Mouse (Mus musculus): ENCODE data around the gene Ndufa12.

Gene Ndufa12

DNA sequence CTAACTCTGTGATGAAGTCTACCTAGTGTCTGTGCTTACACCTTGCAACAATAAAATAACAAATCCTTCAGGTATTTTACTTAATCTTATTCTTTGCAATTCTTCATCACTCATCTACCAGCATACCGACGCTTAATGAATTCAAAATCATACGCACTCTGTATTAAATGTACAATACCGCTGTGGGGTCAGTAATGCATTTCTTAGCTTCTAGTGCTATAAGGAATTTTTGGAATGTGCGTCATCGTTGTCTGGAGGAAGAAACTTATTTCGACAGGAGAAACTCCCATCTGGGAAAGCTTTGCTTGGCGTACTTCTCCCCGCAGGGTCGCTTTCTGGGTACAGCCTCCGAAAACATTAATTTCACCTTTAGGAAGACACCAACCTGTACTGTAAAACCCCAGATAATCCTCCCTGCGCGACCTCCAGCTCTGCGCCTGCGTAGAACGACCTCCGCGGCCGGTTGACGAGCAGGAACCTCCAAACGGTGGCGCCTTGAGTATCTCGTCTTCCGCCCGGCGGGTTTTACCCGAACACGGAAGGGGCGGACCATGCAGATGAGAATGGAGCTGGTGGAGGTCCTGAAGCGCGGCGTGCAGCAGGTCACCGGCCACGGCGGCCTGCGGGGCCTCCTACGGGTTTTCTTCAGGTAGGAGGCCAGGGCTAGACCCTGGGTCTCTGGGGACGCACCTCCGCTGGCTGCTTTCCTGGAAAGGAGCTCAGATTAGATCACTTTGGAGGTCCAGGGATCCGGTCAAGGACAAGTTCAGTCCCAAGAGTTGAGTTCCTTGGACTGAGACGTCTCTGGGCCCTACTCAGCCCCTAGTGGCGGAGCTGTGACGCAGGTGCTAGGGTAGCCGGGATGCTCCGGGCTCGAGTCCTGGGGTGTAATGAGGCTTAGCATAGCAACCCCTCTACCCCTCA, at the start of gene Ndufa12:
Gene Ndufa12 (plus strand): TSS at position 239 of the 924 bp plus-strand sequence.
- peak; percentile 89 for DNase-seq (ENCODE audit: low read depth, low spot score)

DNA sequence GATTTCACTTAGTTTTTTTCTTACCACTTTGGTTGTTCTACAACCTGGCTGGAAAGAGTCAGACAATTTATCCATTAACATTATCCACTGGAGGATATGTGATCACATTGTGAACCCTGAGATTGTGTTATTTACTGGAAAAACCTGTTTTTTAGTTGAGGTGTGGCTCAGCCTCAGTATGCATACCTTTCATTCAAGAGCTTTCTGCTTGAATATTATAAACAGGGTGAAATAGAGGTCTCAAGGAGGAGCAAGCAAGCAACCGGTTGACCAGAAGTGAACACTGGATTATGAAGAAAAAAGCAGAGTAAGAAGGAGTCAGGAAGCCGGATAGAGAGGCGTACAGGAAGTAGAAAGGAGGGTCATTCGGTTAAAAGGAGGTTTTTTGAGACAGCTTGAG, 47.0 kb upstream of the Ndufa12 start:
- no peak for DNase-seq (ENCODE audit: low read depth, low spot score)

DNA sequence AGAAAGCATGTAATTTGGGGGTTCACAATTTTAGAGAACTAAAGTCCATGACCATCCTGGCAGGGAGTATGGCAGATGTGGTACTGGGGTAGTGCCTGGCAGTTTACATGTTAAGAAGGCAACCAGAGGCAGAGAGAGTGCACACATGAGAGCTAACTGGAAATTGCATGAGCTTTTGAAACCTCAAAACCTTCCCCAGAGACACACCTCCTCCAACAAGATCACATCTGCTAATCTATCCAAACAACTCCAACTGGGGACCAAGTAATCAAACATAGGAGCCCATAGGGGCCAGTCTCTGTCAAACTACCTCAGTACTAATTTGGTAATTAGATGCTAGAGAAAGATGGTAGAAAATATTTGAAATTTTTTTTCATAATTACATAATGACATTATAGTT, 44.7 kb upstream of the Ndufa12 start:
- DNase-seq (ENCODE audit: low read depth, low spot score) = no peak

DNA sequence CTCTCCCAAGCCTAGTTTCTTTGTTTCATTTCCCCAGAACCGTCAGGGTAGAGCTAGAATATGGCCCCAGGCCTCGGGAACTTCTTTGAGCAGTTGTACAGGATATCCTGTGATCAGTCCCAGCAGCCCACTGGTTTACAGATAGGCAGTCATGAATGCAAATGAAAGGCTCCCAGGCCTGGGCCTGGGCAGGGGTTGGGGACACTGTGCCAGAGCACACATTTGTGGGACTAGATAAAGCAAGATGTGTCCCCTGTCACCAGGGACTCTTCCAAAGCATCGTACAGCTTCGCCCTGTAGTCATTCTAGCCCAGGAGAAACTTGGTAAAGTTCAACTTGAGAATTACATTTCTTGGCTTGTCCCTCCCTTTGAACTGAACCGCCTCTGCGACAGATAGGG, 39.6 kb upstream of the Ndufa12 start:
- no peak for DNase-seq (ENCODE audit: low read depth, low spot score)

DNA sequence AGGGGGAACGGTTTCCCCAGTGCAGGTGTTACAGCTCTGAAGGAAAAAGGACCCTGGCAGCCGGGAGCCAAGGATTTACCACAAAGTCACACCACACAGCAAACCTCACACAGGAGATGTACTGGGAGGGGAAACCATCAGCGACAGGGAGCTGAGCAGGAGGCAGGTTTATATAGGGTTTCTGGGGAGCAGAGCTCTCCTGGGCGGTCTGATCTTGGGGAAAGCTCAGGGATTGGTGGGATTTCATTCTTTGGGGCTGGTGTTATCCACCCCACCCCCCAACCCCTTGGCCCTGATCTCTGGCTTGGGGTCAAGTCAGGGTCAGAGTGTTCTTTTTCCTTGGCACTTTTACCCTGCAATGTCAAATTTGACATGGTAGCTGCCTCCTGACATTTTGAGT, 39.1 kb upstream of the Ndufa12 start:
- no peak for DNase-seq (ENCODE audit: low read depth, low spot score)

DNA sequence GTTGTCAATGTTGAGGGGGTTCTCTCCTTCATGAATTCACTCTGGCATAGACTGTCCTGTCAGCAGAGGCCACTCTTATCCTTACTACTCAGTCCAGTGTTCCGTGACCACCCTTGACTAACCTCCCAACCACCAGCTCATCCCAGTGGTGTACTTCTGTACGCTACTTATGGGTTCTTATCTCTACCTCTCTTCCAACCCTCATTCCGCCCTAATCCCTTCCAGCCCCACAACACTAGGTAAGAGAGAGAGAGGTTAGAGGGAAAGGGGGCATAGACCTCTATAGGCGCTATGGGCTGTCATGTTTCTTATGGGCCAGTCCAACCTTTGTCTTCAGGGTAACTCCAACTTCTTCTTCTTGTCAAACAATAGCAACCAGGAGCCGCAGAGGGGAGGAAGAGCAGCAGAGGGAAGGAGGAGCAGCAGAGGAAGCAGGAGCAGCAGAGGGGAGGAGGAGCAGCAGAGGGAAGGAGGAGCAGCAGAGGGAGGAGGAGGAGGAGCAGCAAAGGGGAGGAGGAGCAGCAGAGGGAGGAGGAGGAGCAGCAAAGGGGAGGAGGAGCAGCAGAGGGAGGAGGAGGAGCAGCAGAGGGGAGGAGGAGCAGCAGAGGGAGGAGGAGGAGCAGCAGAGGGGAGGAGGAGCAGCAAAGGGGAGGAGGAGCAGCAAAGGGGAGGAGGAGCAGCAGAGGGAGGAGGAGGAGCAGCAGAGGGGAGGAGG, 37.3 kb upstream of the Ndufa12 start:
- DNase-seq (ENCODE audit: low read depth, low spot score) = no peak

DNA sequence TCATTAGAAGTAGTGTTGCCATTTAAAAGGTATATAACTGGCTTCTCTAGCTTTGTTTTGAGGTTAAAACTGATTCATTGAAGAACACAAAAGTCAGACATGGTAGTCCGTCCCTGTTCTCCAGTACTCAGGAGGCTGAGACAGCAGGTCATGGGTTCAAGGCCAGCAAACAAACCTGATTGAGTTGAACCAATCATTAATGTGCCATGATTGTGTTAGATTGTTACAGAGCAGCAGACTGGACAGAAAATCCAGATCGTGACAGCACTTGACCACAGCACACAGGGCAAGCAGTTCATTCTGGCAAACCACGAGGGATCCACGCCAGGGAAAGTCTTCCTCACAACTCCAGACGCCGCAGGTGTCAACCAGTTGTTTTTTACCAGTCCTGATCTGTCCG, 36.5 kb upstream of the Ndufa12 start:
- DNase-seq (ENCODE audit: low read depth, low spot score) = no peak

DNA sequence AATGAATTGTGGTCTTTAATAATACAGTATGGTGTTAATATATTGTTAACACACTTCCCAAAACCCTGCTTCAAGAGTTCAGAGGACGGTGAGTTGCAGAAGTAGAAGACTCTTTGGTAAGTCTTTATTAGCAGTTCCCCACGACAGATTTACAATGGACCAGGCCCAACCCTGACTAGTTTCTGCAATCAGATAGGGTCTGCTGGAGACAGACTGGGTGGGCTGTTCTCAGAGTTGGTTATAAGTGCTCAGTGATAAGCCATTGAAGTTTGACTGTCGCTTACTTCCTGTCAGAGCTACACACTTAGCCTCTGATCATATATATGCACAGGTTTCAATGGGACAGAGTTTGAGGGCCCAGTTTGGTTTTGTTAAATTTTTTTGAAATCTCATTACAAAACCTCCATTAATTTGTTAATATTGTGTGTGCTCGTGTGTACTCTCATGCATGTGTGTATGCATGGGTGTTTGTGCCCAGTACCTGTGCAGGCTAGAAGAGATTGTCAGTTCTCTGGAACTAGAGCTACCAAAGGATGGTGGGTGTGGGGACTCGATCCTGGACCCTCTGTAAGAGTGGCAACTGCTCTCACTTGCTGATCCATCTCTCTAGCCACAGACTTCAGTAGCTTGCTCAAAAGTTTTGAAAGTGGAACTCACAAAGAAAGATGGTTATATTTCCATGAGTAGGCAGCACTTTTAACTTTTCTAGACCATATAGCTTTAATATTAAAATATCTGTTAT, 34.2 kb upstream of the Ndufa12 start:
- no peak for DNase-seq (ENCODE audit: low read depth, low spot score)

DNA sequence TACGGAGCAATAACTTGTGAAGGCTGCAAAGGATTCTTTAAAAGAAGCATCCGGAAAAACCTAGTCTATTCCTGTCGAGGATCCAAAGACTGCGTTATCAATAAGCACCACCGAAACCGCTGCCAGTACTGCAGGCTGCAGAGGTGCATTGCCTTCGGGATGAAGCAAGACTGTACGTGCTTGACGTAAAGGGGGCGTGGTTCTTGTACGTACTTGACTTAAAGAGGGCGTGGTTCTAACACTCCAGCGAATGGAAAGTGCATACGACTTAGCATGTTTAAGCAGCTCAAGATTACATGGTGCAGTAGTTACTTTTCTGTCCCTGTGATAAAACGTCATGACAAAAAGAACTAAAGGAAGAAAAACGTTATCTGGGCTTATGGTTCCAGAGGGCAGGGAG, 33.1 kb upstream of the Ndufa12 start:
- DNase-seq (ENCODE audit: low read depth, low spot score) = no peak

DNA sequence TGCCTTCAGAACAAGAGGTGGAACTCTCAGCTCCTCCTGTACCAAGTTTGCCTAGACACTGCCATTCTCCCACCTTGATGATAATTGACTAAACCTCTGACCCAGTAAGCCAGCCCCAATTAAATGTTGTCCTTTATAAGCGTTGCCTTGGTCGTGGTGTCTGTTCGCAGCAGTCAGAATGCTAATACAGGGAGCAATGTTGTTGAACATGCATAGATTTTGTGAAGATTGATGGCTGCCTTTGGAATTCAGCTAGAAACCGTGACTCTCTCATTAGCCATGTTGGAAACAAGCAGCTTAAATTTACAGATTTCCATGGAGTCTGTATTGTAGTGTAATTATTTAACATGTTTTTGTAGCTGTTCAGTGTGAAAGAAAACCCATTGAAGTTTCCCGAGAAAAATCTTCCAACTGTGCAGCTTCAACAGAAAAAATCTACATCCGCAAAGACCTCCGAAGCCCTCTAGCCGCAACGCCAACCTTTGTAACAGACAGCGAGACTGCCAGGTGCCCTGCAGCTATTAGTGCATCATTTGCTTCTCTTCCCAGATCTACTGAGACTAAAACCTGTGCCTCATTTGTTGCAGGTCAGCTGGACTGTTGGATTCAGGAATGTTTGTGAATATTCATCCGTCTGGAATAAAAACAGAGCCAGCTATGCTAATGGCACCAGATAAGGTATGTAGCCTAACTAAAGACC, 31.3 kb upstream of the Ndufa12 start:
- no peak for DNase-seq (ENCODE audit: low read depth, low spot score)

DNA sequence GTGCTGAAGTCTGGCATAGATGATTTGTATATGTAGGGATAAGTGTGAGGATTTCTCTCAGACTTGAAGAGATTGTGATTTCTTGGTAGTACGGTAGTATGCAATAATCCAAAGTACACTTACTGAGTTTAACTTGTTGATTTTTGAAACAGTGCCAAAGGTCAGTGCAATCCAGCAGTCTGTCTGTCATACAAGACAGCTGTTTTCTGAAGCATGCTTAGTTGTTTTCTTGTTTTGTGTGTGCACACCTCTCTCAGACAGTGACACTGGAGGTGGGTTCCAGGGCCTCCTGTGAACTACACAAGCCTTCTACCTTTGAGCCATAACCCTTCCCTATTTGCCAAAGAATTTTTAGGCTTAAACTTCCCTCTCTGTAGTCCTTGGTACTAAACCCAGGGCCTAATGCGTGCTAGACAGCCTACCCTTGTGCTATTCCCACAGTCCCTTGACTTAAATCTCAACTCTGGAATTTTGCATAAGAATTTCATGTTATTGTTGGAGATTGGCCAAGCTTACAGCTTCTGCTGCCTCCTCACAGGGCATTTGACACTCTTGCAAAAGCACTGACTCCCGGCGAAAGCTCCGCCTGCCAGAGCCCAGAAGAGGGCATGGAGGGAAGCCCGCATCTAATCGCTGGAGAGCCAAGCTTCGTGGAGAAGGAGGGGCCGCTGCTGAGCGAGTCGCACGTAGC, 26.9 kb upstream of the Ndufa12 start:
- no peak for DNase-seq (ENCODE audit: low read depth, low spot score)

DNA sequence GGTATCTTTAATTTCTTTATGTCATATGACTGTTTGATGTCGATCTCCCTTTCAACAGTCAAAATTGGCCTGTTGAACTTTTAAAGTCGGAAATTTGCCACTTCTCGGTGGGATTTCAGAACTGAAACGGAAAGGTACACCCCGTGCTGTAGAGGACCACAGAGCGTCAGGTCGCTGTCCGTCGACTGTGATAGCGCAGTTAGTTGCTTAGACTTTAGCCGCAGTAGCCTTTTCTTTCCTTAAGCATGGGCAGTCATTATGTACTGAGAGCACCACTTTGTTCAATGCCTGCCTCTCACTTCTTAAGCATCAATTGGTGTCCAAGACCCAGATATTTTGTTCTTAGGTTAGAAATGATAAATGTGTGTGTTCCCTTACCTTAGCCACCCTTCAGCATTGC, 26.4 kb upstream of the Ndufa12 start:
- DNase-seq (ENCODE audit: low read depth, low spot score) = no peak

DNA sequence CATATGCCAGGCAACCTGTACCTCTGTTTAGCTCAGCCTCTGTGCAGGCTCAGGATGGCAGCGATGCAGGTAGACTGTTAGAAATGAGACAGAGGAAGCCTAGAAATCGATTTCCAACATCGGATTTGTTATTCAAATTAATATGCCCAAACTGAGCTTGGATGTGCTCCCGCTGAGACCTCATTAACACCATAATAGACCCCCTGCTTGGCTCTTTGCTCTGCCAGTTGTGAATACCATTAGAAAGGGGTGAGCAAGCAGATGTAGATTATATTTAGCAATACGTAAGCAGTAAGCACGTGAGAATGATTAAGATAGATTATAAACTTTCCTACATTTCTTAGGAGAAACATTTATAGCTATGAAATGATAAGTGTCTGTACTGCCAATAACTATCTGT, 25.8 kb upstream of the Ndufa12 start:
- DNase-seq (ENCODE audit: low read depth, low spot score) = no peak

DNA sequence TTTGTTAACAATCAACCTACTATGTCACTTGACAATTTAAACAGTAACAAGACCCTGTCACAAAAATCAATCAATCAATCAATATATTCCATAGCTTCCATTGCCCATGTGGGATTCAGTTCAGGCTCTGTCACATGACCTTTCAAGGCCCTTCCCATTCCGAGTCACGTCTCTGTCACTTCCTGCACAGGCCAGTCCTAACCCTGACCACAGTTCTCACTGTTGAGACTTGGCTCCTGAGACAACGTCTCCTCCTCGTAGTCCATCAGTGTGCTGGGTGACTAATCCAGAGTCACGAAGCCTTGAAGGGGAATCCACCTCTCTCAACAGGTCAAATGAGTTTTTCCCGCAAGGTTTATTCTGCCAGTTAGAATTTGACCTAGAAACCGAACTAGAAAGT, 23.9 kb upstream of the Ndufa12 start:
- DNase-seq (ENCODE audit: low read depth, low spot score) = no peak

DNA sequence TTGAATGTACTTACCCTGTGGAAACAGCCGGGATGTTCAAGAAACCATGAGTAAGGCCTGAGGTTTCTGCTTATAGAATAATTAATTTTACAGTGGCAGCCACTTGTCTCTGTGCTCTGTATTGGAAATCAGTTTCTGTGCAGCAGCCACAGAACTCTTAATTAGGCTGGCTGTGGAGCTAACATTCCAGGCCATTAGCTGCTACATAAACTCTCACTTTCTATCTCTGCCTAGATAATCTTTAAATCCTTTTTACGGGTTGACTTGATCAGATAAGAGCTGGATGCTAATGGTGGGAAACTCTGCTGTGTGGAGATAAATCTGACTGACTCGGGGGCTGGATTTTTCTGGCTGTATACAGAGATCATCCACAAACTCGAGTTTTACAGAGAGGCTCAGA, 15.3 kb upstream of the Ndufa12 start:
- DNase-seq (ENCODE audit: low read depth, low spot score) = no peak

DNA sequence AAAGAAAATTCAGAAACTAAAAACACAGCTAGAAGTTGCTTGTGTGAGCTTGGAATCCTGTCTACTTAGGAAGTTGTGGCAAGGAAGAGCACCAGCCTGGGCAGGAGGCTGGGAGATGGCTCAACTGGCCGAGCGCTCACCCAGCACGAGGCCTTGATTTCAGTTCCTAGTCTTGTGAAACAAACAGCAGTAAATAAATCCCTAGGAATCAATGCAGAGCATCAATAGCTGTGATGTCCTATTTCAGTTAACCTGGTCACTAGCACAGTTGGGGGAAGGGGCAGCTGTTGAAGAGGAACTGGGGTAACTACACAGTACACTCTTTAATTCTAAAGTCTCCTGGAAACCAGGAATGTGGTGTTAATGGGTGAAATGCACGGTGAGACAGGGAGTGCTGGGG, 6.5 kb downstream of the Ndufa12 start:
- no peak for DNase-seq (ENCODE audit: low read depth, low spot score)

DNA sequence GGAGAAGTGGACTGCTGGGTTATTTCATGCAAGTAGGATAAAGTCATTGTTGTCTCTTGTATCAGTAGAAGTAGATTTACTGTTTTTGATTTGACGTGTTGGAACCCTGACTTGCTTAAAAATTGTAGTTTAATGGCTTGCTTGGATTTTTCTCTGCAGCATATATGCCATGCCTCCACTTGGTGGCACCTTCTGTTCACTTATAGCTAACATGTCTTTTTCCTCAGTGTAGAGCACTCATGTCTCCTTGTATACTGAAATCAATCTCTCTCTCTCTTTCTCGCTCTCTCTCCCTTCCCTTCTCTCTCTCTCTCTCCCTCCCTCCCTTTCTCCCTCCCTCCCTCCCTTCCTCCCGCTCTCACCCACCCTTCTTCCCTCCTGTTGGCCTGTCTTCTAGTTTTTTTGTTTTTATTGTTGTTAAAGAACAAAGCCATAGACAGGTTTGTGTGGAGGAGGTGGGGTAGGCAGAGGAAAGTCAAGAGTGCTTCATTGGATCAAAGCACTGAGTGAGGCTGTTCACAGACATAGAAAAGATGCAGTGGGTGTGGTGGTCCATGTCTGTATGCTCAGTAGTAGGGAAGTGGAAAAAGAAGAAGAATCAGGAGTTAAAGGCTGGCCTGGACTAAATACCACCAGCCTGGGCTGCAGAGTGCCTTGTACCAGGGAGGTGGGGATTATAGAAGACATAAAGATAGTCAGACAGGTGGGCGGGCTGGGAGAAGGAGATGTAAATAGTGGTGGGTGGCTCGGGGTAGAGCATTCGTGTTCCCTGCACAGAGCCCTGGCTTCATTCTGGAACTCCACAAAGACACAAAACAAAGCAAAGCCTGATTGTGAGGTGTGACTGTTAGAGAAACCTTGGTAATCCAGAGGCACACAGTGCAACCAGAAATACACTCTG, 12.4 kb downstream of the Ndufa12 start:
- DNase-seq (ENCODE audit: low read depth, low spot score) = no peak

DNA sequence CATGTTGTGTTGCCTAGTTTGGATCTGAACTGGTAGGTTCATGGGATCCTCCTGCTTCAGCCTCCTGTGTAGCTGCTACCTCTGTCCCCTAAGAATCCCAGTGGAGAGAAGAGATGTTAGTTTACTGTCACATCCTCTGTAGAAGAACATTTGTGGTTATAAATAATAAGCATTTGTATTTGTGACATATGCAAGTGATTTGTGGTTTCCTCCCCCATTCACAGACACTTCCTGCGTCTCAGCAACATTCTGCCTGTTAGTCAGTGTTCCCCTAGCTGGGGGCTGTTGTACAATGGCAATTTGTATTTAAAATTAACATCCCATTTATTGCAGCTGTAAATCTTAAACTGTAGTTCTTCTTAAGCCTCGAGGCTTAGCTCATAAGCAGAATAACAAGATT, 13.2 kb downstream of the Ndufa12 start:
- DNase-seq (ENCODE audit: low read depth, low spot score) = no peak

DNA sequence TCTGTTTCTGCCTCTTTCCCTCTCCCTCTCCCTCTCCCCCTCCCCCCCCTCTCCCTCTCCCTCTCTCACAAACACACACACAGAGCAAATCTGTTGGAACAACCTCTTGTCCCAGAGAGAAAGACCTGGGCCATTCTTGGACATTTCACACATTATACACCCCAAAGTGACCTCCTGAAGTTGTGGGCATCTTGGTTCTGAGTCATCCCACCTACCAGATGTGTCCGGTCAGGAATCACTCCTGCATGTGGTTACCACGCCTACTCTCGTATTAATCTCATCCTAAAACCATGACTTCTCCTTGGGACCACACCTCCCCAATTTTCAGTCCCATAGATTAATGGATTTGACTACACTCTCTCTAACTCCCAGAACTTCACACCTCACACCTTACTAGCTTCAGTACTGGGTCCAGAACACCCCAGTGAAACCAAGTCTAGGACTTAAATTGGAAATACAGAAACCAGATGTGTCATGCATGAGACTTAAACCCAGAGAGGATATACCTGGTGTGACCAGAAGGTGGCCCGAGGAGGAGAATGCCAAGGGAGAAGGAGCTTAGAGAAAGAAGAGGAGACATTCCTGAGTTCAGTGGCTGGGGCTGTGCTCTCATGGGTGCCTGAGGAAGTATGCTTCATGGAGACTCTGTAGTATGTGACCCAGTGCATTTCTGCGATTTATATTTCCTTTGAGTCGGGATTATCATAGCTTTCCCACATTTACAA, 26.7 kb downstream of the Ndufa12 start:
- no peak for DNase-seq (ENCODE audit: low read depth, low spot score)
